Mouse (Mus musculus) lung, postnatal 14 days (tissue): Measurements from ENCODE around the gene Gm20517.

Source experiments
- DNase-seq: peaks from one replicate; pipeline ENCODE4 v3.0.0; 2021

The Gm20517 gene

GRCm38 (mm10) chr17:47682836-47683235 is 71.4 kb downstream of the Gm20517 start:
- no peak for DNase-seq

- peak; percentile 96 for DNase-seq
Observed at GRCm38 (mm10) chr17:47687409-47688343, 76.3 kb downstream of the Gm20517 start.

GRCm38 (mm10) chr17:47688344-47688607 is 76.9 kb downstream of the Gm20517 start, which contains the start of gene Tomm6:
Gene Tomm6, minus strand, starts transcription at chr17:47688386.
- no peak for DNase-seq

- peak; percentile 59 for DNase-seq
Observed at GRCm38 (mm10) chr17:47688608-47689575, 77.5 kb downstream of the Gm20517 start, which contains the start of gene Frs3. Gene Frs3, plus strand, starts transcription at chr17:47689030.

GRCm38 (mm10) chr17:47689894-47690293 is 78.5 kb downstream of the Gm20517 start:
- no peak for DNase-seq

- no peak for DNase-seq
Observed at GRCm38 (mm10) chr17:47691650-47692049, 80.3 kb downstream of the Gm20517 start.

- DNase-seq = no peak
Observed at GRCm38 (mm10) chr17:47693671-47694441, 82.5 kb downstream of the Gm20517 start.

GRCm38 (mm10) chr17:47694442-47694502 is 82.9 kb downstream of the Gm20517 start, which contains the start of gene Gm21981:
Gene Gm21981, minus strand, starts transcription at chr17:47694455.
- no peak for DNase-seq

GRCm38 (mm10) chr17:47694503-47695336 is 83.3 kb downstream of the Gm20517 start, which contains the start of gene Prickle4:
Gene Prickle4, minus strand, starts transcription at chr17:47694736.
- DNase-seq = peak; percentile 99

GRCm38 (mm10) chr17:47695337-47695710 is 83.9 kb downstream of the Gm20517 start:
- DNase-seq = no peak

- no peak for DNase-seq
Observed at GRCm38 (mm10) chr17:47698156-47698555, 86.8 kb downstream of the Gm20517 start.

GRCm38 (mm10) chr17:47699055-47699454 is 87.7 kb downstream of the Gm20517 start:
- DNase-seq = no peak

- DNase-seq = no peak
Observed at GRCm38 (mm10) chr17:47701793-47702192, 90.4 kb downstream of the Gm20517 start.

GRCm38 (mm10) chr17:47702548-47703345 is 91.4 kb downstream of the Gm20517 start:
- no peak for DNase-seq

- DNase-seq = no peak
Observed at GRCm38 (mm10) chr17:47703556-47703955, 92.2 kb downstream of the Gm20517 start.

- no peak for DNase-seq
Observed at GRCm38 (mm10) chr17:47704692-47705091, 93.3 kb downstream of the Gm20517 start.

GRCm38 (mm10) chr17:47706196-47706595 is 94.8 kb downstream of the Gm20517 start:
- DNase-seq = peak; percentile 20

- DNase-seq = no peak
Observed at GRCm38 (mm10) chr17:47707961-47708360, 96.6 kb downstream of the Gm20517 start.

GRCm38 (mm10) chr17:47708972-47709371 is 97.6 kb downstream of the Gm20517 start:
- DNase-seq = no peak

- no peak for DNase-seq
Observed at GRCm38 (mm10) chr17:47710036-47710435, 98.6 kb downstream of the Gm20517 start.

GRCm38 (mm10) chr17:47711883-47712282 is 100.5 kb downstream of the Gm20517 start:
- DNase-seq = no peak
